Mouse (Mus musculus) cortical plate, adult 2 months (tissue): ENCODE data around the gene Tyw5. TPM values are rescaled to one million over a fixed set of nuclear protein-coding genes. Genes with fewer than 3 reads are reported as not detected.

Source experiments
- H3K27ac ChIP-seq: fragments of 200-500 bp; 2 replicates; pipeline ENCODE4 v1.5.1; 2012; ENCODE audit warnings: low read length, control low read depth, inconsistent platforms; ENCODE audit not compliant: insufficient read depth
- H3K4me1 ChIP-seq: fragments of 200-500 bp; 2 replicates; pipeline ENCODE4 v1.6.1; 2011; ENCODE audit warnings: low read length; ENCODE audit not compliant: control insufficient read depth, insufficient read depth
- H3K4me3 ChIP-seq: fragments of 200-500 bp; 2 replicates; pipeline ENCODE4 v1.5.1; 2011; ENCODE audit warnings: mild to moderate bottlenecking, low read length, control low read depth; ENCODE audit not compliant: insufficient read depth
- CTCF ChIP-seq: fragments of 200-500 bp; IDR thresholded peaks from 2 replicates; pipeline ENCODE4 v1.5.1; 2011; ENCODE audit warnings: mild to moderate bottlenecking, control low read depth, low read length; ENCODE audit not compliant: insufficient read depth; ENCODE audit errors: extremely low read depth
- POLR2A ChIP-seq: fragments of 200-500 bp; IDR thresholded peaks from 2 replicates; pipeline ENCODE4 v1.6.1; 2011; ENCODE audit warnings: mild to moderate bottlenecking, low read length, control low read depth; ENCODE audit not compliant: insufficient read depth; ENCODE audit errors: extremely low read depth
- polyA plus RNA-seq: library from polyadenylated mRNA; depleted of rRNA; stranded (reverse); fragments of >200 nt; gene quantifications from 2 replicates; pipeline ENCODE4 v1.2.3, GENCODE M21; 2012; rRNA removed

Gene Tyw5
- polyA plus RNA-seq, 1 experiment, result 31.1 TPM

DNA sequence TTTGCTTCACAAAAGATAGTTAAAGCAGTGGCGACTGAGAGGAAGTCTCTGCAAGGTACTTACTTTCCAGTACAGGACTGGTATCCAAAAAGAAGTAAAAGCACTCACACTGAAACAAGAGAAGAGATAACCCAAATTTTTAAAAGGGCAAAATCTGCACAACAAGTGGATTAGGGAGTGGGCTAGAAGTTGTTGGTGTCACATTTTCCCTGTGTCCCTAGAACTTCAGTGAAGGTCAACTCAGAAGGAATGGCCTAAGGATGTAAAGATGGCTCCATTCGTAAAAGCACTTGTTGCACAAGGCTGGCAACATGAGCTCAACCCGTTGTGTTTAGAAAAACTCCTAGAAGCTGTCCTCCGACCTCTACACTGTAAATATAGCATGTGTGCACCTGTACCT is 37.8 kb downstream of the Tyw5 start:
- no peak overlapping the region for H3K4me3 ChIP-seq
- no peaks in the 10 kb centered on the region for H3K4me1 ChIP-seq
- TF ChIP-seq CTCF (no peak), POLR2A (no peak)
- no peak overlapping the region for H3K27ac ChIP-seq

DNA sequence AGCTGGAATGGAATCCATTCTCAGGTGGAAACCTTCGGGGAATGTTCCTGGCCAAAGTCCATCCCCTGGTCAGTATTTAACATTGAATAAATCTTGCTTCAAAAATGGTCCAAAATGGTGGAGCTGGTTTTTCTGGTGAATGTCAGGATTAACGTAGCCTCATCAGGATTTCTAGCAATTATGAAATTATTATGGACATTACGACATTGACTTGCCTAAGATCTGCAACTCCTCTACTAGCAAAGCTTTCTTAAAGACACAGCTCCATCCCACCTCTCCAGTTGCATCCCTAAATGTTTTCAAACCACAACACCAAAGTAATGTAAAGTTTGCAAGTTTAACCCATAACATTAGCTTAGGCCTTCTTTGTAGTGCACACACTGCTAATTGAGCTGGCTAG is 39.5 kb downstream of the Tyw5 start:
- Histone ChIP-seq H3K27ac (no peak overlapping the region), H3K4me3 (no peak overlapping the region), H3K4me1 (no peaks in the 10 kb centered on the region)
- TF ChIP-seq POLR2A (no peak), CTCF (no peak)

DNA sequence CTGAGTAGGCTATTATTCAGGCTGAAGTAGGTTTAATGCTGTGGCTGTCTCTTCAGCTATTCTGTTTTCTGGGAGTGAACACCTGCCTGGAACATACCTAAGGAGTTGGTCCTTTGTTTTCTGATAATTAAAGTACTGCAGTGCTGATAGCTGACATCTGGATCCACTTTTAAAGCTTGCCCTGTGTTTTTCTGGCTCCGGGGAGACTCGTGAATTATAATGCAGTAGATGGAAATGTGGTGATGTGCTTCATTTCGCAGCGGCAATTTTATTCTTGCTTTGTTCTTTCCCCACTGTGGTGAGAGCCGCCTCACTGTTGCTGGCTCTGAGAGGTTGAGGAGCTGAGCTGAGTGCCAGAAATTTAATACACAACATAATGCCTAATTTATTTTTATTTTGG is 48.4 kb downstream of the Tyw5 start:
- no peak for TF ChIP-seq POLR2A
- no peak for TF ChIP-seq CTCF
- Histone ChIP-seq H3K27ac (no peak overlapping the region), H3K4me3 (no peak overlapping the region), H3K4me1 (no peaks in the 10 kb centered on the region)

DNA sequence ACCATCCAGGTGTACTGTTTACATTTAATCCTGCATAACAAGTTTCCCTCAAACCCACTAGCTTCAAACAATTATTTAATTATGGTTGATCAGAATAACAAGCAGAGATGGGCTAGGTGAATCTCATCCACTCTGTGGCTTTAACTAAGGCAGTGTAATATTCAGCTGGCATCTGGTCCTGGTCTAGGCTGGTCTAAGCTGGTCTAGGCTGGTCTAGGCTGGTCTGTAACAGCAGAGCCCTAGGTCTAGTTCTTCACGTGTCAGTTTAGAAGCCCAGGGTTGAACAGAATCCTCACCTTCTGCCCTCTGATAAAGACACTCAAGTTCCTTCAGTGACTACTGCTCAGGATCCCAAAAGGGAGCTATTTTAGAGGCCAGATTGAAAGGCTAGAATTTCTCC is 55.0 kb downstream of the Tyw5 start:
- no peak for TF ChIP-seq CTCF
- TF ChIP-seq POLR2A, result no peak
- Histone ChIP-seq H3K4me3 (no peak overlapping the region), H3K27ac (no peak overlapping the region), H3K4me1 (no peaks in the 10 kb centered on the region)

DNA sequence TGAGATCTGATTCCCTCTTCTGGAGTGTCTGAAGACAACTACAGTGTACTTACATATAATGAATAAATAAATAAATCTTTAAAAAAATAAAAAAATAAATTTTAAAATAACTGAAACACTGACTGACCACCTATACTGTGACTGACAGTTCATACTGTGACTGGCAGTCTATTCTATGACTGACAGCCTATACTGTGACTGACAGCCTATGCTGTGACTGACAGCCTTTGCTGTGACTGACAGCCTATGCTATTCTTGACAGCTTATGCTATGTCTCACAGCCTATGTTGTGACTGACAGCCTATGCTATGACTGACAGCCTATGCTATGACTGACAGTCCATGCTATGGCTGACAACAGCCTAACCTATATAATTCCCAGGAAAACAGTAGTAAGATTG is 59.4 kb downstream of the Tyw5 start:
- H3K4me3 ChIP-seq, result no peak overlapping the region
- TF ChIP-seq POLR2A (no peak), CTCF (no peak)
- H3K4me1 ChIP-seq, result no peaks in the 10 kb centered on the region

DNA sequence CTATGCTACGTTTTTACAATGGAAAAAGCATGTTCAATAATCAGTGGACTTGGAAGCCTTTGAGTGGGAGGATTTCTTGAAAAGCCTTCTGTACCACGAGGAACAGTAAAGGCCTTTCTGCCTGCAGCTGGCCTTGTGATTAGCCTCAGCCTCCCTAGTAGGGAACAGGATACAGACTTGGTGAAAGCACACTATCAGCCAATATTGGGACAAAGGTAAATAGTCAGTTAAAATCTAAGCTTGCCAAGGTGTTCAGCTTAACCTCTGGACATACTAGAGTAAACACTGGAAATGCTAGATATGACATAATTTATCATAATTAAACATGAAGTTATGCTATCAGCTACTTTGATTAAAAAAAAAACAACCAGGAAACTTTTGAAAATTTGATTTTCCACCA is 65.7 kb downstream of the Tyw5 start:
- Histone ChIP-seq H3K4me3 (no peak overlapping the region), H3K4me1 (peaks cover 2% of the 10 kb centered on the region; the same call in 1 of the 2 replicates), H3K27ac (no peak overlapping the region)
- TF ChIP-seq POLR2A (no peak), CTCF (no peak)

More for the DNA sequence above, 59.4 kb downstream of the Tyw5 start:
- H3K27ac ChIP-seq, result no peak overlapping the region

DNA sequence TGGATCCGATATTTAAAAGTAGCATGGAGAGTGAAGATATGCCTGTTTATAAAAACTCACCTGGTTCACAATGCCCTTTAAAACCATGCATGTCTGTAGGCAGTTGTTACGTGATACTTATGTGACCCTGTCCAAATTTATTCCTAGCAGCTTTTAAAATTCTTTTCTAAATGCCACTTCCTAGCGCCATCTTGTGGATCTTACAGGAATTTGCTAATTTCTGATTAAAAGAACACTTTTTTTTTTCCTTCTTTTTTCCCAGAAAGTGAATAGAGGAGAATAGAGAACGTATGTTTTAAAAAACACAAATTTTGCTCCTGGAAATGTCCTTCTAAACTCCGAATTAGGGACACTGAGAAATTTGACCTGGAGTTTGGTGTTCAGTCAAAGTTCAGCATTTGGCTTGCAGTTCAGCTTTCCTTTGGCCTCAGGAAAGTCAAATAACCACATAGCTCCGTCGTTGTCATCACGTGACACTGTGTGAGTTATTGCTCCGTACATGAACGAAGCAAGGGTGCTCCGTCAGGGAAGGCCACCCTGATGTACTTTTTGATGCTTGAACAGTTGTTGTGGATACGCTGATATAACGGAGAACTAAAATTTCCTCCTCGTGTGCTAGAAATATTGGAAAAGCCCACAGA is 67.6 kb downstream of the Tyw5 start:
- Histone ChIP-seq H3K27ac (no peak overlapping the region), H3K4me3 (no peak overlapping the region), H3K4me1 (peaks cover 2% of the 10 kb centered on the region; the same call in 1 of the 2 replicates)
- TF ChIP-seq CTCF (no peak), POLR2A (no peak)

Other genes with a start within 250 kb of the Tyw5 start
- 18.7 and 19.9 TPM in 2 replicates for gene 1700066M21Rik, start 29.5 kb downstream of the Tyw5 start, polyA plus RNA-seq
- gene Maip1, start 773 bp downstream of the Tyw5 start, polyA plus RNA-seq, result 10.2 and 10.6 TPM in 2 replicates